Mouse (Mus musculus) bone marrow, adult 2 months (tissue): ENCODE measurements around the gene Clcn1.

Experiments used
- CTCF ChIP-seq: fragments of 200-500 bp; IDR thresholded peaks from 2 replicates; pipeline ENCODE4 v1.5.1; 2011; ENCODE audit warnings: low read length, control low read depth; ENCODE audit not compliant: control insufficient read depth, insufficient read depth
- POLR2A ChIP-seq: fragments of 200-500 bp; IDR thresholded peaks from 2 replicates; pipeline ENCODE4 v1.6.1; 2011; ENCODE audit warnings: low read depth, mild to moderate bottlenecking, control low read depth, low read length, borderline replicate concordance; ENCODE audit not compliant: control insufficient read depth

GRCm38 (mm10) chr6:42324067-42324481, 37.6 kb downstream of the Clcn1 start:
- TF ChIP-seq POLR2A (no peak), CTCF (no peak)
